Mouse (Mus musculus) cerebellum, adult 2 months (tissue): ENCODE measurements at regions not wholly inside any gene's neighbourhood (a gene's known extent, or its start where the extent isn't known, plus 50 kb on each side); places are given as distances from the start of the nearest gene placed in this dataset.

Experiments
- CTCF ChIP-seq: fragments of 200-500 bp; IDR thresholded peaks from 2 replicates; pipeline ENCODE4 v1.5.1; 2011; ENCODE audit warnings: low read depth, mild to moderate bottlenecking, control low read depth, low read length, moderate library complexity, borderline replicate concordance; ENCODE audit not compliant: insufficient read depth
- POLR2A ChIP-seq: fragments of 200-500 bp; IDR thresholded peaks from 2 replicates; pipeline ENCODE4 v1.6.1; 2011; ENCODE audit warnings: low read length, control low read depth, borderline replicate concordance; ENCODE audit not compliant: insufficient read depth

DNA sequence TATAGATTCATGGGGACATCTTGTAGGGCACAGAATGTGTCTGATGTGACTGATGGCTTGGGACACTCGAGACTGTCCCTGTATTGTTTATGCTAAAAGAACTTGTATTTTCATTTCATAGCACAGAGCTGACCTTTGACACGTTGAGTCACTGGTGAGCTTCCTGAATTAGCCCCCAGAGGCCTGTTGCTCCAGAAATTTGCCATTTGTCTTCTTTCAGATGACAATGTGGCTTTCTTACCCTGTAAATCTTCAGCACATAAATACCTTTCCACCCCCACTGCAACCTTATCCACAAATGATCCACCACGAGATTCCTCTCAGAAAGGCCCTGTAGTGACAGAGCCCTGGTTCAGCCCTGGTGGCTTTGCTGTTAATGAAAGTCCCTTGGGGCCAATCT, 335.5 kb upstream of the Zfp637 start:
- TF ChIP-seq CTCF = no peak
- no peak for TF ChIP-seq POLR2A
